Mouse (Mus musculus) c-Kit-negative CD71-positive TER-119-positive erythroid progenitor cells, embryonic 14.5 days (primary cell): Measurements from ENCODE around the gene Gm9573.
A peak's percentile ranks its signal among the peaks of the same experiment; 100 is the strongest.

Experiments used
- DNase-seq: peaks from one replicate; pipeline ENCODE4 v3.0.0-alpha.2; 2013; ENCODE audit warnings: low read depth, low spot score

Gene Gm9573

GRCm38 (mm10) chr17:35594456-35594855, 32.0 kb downstream of the Gm9573 start:
- DNase-seq, result no peak

- DNase-seq, result no peak
These were observed 32.7 kb downstream of the Gm9573 start for GRCm38 (mm10) chr17:35593786-35594185.

- no peak for DNase-seq
These were observed 34.3 kb downstream of the Gm9573 start for GRCm38 (mm10) chr17:35592131-35592530.

DNA sequence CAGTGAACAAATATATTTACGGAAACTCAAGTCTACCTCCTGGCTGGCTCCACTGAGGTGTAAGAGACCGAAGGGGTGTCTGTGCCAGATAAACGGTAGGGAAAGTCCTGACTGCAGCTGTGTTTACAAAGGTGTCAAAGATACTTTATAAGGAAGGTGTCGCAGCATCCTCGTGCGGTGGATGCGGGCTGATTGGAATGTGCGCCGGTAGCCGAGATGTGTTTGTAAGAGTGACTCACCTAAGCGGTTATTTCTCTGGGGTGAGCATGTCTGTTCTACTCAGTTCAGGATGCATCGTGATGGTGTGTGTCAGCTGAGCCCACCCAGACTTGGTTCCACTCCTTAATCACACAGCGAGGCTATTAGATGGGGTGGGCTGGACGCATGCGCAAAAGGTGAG, 34.7 kb downstream of the Gm9573 start:
- DNase-seq, result no peak

DNA sequence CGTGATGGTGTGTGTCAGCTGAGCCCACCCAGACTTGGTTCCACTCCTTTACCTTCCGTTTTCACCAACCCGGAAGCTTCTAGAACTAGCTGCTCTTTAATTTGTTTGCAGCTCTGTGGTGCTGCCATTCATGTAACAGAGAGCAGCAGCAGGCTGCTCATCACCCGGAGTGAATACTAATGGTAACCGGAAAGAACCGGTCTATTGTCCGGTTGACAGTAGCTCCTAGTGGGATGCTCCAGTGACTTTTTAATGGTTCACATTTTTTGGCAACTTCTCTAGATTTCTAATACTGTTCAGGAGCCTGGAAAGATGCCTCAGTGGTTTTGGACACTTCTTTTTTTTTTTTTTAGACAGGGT, 35.2 kb downstream of the Gm9573 start:
- DNase-seq, result no peak

DNA sequence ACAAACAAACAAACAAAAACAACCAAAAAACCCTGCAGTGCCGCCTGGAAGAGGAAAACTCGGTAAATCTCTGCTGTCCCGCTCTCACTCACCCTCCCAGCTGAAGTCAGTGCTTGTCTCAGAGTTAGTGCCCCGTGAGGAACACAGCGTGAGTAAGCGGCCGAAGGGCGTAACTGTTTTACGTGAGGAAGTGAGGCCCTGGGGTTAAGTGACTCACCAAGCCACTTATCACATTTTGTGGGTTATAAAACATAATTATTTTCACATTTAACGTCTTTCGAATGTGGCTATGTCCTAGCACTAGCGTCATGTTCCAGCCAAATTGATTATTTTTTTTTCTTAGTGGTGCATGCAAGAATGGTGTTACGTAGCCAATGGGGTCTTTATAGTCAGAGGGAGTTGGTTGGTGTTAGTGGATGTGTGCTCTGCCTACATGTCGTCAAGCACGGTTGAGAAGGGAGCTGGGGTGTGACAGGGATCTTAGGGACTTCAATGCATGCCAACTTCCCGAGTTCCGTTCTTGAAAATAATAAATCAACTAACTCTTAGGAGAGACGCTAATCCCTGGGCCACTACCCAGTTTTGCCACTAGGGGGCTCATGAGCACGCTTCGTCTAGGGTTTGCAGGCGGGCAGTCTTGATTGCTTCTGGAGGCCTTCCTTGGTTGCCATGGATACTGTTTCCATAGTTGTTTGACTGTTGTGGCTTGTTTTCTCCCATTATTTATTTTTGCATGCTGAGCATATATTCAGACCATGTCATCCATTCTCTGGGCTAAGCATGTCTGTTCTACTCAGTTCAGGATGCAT, 35.8 kb downstream of the Gm9573 start:
- DNase-seq, result peak; percentile 8

DNA sequence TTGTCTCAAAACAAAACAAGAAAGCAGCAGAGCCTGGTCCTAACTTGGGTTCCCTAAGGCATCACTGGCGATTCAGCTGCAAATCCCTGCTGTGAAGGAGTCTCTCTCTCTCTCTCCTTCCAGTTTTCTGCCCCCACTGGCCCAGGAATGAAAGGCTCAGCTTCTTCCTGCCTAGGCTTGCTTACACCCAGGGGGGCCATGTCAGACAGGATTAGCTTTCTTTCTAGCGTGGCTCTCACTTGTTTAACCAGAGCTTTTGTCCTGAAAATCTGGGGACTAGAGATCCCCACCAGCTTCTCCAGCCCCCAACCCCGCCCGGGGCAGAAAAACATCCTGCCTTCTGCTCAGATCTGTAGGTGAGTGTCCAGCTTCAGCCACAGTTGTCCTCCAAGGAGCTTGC, 38.0 kb downstream of the Gm9573 start:
- DNase-seq, result no peak

DNA sequence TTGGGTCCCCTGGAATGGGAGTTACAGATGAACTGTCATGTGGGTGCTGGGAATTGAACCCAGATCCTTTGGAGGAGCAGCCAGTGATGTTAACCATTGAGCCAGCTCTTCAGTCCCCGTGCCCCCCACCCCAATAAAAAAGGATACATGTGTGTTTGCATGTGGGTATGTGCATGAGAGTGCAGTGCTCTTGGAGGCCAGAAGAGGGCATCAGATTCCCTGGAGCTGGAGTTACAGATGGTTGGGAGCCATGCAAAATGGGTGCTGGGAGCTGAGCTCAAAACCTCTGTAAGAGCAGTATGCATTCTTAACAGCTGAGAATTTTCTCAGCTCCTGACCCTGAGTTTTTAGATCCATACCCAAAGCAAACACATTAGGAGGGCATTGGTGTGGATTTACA, 39.1 kb downstream of the Gm9573 start:
- DNase-seq, result no peak

DNA sequence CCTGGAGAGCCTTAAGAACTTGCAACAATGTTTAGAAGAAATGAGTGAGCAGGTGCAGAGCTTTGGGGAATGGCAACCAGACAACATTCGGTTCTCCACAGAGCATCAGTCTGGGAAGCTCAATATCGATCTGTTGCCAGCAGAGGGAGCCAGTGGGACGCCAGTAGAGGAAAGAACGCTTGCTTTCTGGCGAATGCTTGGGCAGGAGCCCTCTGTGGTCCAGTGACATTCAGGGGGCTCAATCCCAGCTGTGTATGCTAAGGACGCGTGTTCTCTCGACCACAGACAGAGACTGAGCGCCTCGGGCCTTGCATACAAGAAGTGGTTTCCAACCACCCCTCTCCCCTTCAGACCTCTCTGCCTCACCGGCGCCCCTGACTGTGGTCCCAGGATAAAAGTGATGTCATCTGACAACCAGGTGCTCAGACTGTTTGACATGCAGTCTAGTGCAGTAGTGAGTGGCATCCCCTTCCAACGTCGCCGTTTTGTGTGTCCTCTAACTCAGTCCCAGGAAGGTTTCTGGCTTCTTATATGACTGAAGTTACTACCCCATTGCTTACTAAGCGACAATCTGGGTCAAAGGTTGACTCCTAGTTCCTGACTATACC, 42.0 kb downstream of the Gm9573 start:
- peak; percentile 35 for DNase-seq

DNA sequence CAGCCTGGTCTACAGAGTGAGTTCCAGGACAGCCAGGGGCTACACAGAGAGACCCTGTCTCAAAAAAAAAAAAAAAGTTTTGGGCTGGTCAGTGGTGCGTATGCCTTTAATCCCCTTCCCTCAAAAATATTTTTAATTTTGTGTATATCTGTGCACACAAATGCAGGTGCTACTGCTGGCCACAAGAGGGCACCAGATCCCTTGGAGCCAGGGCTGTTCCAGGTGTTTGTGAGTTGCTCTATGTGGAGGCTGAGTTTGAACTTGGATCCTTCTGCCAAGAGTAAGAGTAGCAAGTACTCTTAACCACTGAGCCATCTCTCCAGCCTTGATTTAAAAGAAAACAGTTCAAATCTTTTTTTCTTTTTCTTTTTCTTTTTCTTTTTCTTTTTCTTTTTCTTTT, 43.5 kb downstream of the Gm9573 start:
- no peak for DNase-seq

DNA sequence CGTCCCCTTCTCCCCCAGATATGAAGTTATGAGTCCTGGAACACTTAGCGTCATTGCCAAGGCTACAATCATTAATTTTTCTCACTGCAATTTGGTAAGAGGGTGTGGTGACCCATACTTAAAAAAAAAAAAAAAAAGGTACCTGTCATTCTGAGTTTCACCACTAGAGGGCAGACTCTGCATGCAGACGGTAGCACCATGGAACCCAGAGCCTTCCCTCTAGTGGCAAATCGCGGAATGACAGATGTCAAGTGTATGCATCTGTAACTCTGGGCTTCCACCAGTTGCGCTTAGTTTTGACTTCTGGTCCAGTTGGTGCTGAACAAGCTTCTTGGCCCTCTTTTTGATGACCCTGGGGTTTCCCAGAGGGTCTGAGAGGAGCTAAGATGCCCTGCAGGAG, 48.2 kb downstream of the Gm9573 start:
- DNase-seq, result peak; percentile 80

- DNase-seq, result no peak
These were observed 55.0 kb downstream of the Gm9573 start for GRCm38 (mm10) chr17:35571477-35571876.

DNA sequence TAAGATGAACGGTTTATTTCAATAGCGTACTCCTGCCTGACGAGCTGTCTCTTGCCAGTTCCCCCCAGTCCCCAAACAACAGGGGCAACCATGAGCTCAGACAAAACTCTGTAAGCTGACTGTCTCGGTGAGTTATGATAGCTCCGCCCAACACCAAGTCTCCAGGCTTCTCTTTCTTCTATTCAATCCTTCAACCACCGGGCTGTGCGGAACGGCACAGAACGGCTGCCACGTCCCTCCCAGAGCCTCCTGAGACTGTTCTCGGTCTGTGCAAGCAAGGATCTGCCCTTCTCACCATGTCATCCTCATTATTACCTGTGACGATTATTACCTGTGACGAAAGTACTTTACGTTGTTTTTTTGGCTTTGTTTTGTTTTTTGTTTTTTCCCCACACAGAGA, 55.6 kb downstream of the Gm9573 start:
- no peak for DNase-seq

DNA sequence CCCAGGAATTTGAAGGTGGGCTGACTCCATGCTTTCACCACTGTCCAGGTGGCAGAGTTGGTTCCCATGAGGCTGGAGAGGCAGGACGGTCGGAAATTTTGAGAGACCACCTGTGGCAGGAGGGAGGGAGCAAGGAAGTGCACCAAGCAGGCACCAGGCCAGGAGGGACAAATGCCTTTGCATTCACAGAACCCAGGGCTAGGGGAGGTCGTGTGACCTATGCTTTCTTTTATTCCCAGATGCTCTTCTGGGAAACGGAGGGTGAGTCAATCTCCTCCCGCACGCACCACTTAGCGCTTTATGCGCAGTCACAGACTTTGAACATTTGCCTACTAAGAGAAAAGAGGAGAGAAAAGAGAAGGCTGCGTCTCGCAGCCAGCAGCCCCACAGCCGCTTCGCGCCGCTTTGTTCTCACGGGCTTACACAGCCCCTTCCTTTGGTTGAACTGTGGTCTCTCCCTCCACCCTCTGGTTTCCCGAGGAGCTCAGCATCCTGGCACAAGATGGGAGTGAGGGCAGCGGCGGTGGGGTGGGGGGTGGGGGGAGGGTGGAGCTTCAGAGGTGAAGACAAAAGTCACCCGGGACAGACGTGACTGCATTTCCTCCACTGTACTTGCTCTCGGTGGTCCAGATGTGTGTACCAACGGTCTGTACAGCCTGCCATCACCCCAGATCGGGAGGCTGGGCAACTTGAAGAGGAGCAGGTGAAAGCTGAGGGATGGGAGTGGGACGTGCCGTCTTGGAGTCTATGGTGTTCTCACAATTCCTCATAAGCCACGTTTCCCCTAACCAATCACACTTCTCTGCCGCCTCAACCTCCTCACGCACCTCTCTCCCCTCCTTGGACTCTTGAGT, 57.1 kb downstream of the Gm9573 start:
- DNase-seq, result no peak
